Mouse (Mus musculus): ENCODE results near the gene Bcl2l12.
A peak's percentile ranks its signal among the peaks of the same experiment; 100 is the strongest.
"Not testable (repeated sequence)": the region's sequence is repeated elsewhere in the genome, so short reads cannot be mapped to it uniquely, and the experiment has no call there.

Bcl2l12 gene

DNA sequence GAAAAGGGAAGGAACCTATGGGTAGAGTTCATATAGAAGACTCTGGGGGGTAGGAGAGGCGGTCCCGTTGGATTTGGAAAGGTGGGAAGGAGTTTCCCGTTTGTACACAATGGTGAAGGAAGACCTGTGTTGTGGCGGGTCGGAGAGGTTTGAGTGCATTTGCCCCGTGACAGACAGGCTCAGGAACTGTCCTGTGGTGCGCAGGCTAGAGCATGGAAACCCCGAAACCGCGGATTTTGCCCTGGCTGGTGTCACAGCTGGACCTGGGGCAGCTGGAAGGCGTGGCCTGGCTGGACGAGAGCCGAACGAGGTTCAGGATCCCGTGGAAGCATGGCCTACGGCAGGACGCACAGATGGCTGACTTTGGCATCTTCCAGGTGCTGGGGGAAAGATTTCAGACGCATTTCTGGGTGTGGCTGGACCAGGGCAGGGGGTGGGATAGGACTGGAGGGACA, at the start of gene Bcl2l12:
TSS of gene Bcl2l12 (minus strand) at position 212 of the 455 bp plus-strand sequence.
- ATAC-seq (ENCODE audit: low TSS enrichment), result no peak

DNA sequence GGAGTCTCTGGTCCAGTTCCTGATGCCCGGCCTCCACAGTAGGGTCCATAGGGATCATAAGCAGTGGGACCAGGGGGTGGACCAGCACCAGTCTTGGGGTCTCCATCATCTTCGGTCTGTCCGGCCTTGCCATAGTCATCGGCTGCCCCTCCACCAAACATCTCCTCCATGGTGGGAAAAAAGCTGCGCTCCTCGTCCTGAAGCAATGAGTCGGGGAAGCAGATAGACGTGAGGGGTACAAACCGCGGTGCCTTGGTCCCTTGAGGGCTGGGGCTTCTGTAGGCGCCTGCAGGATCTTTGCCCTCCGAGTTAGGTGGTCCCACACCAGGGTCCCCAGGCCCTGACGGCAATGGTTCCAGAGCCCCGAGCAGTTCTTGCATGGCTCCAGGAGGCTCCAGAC, 49.0 kb upstream of the Bcl2l12 start:
- ATAC-seq (ENCODE audit: low TSS enrichment), result no peak

GRCm38 (mm10) chr7:45046853-45047350, 48.4 kb upstream of the Bcl2l12 start:
- no peak for ATAC-seq (ENCODE audit: low TSS enrichment)

DNA sequence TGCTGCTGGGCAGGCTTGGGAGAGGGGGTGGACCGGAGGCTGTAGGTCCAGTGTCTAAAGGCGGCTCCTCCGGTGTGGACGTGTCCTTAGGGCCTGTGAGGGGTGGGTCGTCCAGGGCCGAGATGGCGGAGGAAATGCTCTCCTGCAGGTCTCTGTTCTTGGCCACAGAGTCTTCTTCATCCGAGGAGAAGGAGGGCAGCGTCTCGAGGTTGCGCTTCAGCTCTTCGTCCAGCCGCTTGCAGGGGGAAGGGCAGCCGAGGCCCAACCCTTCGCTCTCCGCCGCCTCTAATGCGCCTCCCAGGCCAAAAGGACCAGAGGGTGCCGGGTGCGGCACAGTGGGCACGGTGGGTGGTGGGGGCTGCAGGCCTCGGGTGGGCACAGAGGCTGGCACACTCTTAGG, 47.2 kb upstream of the Bcl2l12 start:
- ATAC-seq (ENCODE audit: low TSS enrichment), result no peak

GRCm38 (mm10) chr7:45043307-45043706, 44.8 kb upstream of the Bcl2l12 start:
- no peak for ATAC-seq (ENCODE audit: low TSS enrichment)

- no peak for ATAC-seq (ENCODE audit: low TSS enrichment)
These were observed 42.3 kb upstream of the Bcl2l12 start for GRCm38 (mm10) chr7:45040851-45041250.

DNA sequence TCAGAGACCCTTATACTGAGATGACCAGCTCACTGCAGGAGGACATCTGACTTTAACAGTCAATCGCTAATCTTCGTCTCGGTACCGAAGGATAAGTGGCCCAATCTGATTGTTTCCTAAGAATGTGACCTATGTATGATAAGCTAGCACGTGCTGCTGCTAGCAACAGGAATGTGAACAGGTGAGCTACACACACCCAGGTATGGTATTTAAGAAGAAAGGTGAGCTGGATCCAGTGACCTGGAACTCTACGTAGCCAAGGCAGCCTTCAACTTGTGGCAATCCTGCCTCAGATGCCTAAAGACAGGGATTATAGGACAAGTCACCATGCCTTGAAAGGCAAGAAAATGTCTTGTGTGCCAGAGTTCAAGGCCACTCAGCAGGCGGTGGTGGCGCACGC, 39.9 kb upstream of the Bcl2l12 start:
- no peak for ATAC-seq (ENCODE audit: low TSS enrichment)

GRCm38 (mm10) chr7:45037720-45038361, 39.3 kb upstream of the Bcl2l12 start:
- ATAC-seq (ENCODE audit: low TSS enrichment), result no peak

- no peak for ATAC-seq (ENCODE audit: low TSS enrichment)
These were observed 38.2 kb upstream of the Bcl2l12 start for GRCm38 (mm10) chr7:45036702-45037101.

DNA sequence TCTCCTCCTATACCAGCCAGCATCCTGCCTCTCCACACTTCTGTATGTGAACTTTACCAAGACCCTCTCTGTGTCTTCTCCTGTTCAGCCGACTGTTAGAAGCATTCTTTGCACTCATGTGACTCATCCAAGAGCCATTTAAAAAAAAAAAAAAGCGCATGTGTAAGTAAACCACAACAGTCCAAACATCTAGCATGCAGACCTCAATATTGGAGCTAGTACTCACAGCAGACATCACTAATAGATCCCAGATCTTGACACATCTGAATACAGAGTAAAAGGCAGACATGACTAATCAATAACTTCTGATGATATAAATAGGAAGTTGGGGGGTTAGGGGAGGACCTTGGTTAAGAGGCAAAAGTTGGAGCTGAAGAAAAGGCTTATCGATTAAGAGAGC, 37.1 kb upstream of the Bcl2l12 start:
- ATAC-seq (ENCODE audit: low TSS enrichment), result no peak

GRCm38 (mm10) chr7:45033722-45034359, 35.3 kb upstream of the Bcl2l12 start:
- ATAC-seq (ENCODE audit: low TSS enrichment), result no peak

DNA sequence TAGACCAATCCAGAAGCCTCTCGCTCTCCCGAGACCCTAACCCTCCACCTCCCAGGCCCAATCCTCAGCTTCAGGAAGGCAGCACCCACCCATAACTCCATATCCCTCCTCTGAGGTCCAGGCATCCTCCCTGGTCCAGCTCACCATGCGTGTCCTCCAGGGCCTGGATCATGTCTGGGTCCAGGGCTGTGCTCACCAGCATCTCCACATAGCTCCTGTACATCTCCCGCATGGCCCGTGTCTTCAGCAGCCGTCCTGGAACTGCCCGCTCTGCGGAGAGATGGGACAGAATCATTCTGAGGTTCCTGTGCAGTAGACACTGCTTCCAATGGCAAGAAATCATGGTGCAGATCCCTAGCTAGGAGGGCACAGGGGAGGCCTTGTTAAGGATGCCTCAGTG, 32.3 kb upstream of the Bcl2l12 start:
- ATAC-seq (ENCODE audit: low TSS enrichment), result no peak

DNA sequence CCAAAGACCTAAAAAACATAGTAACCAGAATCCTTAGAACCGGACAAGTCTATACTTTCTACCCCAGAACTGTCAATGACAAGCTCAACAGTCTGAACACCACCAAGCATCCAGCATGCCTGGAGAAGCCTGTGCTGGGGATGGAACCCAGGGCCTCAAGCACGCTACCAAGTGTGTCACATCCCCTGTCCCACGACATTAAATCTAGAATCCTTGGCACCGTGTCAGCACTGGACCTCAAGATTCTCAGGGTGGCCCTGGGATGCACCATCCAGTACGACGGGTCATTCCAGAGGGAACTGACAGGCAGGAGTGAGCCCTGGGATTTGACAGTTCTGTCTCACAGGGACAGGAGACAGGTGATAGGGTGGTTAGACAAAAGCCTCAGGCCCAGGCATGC, 31.5 kb upstream of the Bcl2l12 start:
- no peak for ATAC-seq (ENCODE audit: low TSS enrichment)

GRCm38 (mm10) chr7:45028351-45028750, 29.8 kb upstream of the Bcl2l12 start:
- no peak for ATAC-seq (ENCODE audit: low TSS enrichment)

GRCm38 (mm10) chr7:45027761-45028160, 29.2 kb upstream of the Bcl2l12 start:
- ATAC-seq (ENCODE audit: low TSS enrichment), result no peak

GRCm38 (mm10) chr7:45026256-45026655, 27.7 kb upstream of the Bcl2l12 start:
- ATAC-seq (ENCODE audit: low TSS enrichment), result no peak

- ATAC-seq (ENCODE audit: low TSS enrichment), result peak; percentile 14; the same call in 1 of the 2 replicates
These were observed 27.2 kb upstream of the Bcl2l12 start for GRCm38 (mm10) chr7:45025601-45026220.

DNA sequence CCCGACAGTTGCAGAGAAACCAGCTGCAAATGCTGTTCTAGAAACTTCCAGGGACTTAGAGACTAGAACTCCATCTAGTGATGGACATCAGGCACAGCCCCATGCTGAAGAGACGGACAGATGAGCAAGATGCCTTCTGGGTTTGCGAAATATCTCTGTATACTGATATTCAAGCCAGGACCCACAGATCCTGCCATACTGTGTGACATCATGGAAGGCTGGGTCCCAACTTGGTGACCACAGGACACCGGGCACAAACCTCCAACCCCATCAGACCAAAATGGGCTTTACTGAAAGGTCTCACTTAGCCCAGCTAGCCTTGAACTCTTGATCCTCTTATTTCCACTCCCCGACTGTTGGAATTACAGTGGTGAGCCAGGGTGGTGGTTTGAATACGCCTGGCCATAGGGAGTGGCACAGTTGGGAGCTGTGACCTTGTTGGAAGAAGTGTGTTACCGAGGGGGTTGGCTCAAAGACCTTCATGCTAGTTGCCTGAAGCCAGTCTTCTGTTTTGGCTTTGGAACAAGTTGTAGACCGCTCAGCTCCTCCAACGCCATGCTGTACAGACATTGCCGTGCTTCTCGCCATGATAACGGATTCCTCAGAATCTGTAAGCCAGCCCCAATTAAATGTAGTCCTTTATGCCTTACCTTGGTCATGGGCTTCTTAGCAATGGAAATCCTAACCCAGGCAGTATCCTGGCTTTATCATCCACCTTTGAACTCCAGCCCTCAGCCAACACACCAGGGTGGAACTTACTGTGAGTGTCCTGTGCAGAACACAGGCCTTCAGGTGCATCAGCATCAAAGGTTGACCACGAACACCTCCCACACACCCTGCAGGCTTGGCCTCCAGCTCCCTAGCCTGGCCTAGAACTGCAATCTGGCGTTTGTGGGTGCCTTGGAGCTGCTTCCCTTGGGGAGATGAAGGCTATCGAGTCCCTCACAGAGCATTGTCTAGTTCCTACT, 26.1 kb upstream of the Bcl2l12 start:
- ATAC-seq (ENCODE audit: low TSS enrichment), result no peak

GRCm38 (mm10) chr7:45023711-45024110, 25.2 kb upstream of the Bcl2l12 start:
- not testable (repeated sequence) for ATAC-seq (ENCODE audit: low TSS enrichment)

DNA sequence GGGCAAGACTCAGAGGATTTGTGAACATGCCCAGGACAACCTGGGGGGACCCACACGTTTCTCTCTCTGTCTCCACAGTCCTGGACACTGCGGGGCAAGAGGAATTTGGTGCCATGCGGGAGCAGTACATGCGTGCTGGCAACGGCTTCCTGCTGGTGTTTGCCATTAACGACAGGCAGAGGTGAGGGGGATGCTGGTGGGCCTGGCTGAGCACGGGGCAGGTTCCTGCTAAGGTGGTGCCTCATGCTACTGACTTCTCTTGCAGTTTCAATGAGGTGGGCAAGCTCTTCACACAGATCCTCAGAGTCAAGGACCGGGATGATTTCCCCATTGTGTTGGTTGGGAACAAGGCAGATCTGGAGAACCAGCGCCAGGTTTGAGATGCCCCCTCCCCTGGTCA, 21.7 kb upstream of the Bcl2l12 start:
- no peak for ATAC-seq (ENCODE audit: low TSS enrichment)

GRCm38 (mm10) chr7:45019031-45019571, 20.6 kb upstream of the Bcl2l12 start:
- no peak for ATAC-seq (ENCODE audit: low TSS enrichment)
